Mouse (Mus musculus): Measurements from ENCODE around the gene Fam133b. TPM values are rescaled to one million over a fixed set of nuclear protein-coding genes. Genes with fewer than 3 reads are reported as not detected.

The Fam133b gene
- 1.2 and 1.7 TPM in 2 replicates for polyA plus RNA-seq (2012; rRNA removed; ENCODE audit: low replicate concordance)

DNA sequence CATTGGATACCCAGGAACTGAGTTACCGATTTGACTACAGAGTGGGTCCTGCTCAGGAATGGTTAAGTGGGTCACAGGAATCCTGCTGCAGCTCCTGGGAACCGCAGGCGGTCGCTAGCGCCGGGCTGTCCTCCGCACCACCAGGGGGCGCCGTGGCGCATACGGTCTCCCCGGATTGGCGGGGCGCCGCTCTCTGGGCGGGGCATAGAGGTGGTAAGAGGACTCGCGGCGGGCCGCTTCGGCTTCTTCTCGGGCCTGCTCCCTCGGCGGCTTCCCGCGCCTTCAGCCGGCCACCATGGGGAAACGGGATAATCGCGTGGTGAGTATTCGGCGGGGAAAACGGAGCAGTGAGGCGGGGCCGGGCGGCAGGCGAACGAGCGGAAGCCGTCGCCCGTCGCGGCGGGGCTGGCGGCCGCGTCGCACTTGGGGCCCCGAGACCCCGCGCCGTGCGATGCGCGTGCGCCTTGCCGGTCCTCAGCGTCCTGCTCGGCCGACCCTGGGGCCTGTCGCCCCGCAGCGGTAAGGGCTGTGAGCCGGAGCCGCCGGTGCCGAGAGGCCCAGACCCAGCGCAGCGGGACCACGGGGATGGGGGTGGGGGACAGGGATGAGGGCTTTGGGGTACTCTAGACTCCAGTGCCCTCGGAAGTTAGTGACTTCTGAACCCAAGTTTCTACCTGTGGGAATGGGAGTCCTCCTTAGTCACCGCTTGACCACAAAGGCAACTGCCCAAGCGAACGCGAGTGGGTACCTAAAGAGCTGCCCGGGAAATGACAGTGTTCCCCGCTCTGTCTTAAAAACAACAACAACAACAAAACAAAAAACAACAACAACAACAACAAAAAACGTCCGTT is at the start of gene Fam133b:
Fam133b (plus strand) TSS at position 205 of the 851 bp plus-strand sequence.

GRCm38 (mm10) chr5:3571266-3571665 is 27.6 kb downstream of the Fam133b start, which contains the start of gene 1700109H08Rik:
1700109H08Rik (plus strand) TSS chr5:3571566.

DNA sequence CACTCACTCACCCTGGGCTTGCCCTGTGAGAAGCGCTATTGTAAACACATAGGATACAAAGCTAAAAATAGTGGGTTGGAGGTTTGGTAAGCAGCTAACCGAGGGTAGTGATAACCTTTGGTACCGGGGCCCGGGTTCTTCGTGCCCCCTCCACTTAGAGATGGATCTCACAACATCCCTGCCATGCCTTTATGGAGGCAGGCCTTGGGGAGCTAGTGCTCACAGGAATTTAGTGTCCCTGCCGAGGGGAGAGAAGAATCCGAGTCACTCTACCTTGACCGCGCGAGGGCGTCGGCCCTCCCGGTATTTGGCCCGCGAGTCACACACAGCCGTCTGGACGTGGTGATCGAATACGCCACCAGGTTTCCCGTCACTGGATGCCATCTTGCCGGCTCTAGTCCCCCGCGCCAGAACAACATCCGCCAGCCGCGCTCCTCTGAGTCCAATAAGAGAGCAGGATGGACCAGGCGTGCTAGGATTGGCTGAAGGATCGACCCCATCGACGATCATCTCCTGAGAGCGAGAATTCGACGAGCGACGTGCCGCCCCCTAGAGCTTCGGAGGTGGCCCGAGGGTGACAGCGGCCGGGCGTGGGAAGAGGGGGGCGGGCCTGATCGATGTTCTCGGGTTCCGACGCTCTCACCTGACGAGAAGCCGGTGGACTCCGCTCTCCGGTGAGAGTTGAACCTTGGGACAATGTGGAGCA is 52.2 kb downstream of the Fam133b start, which contains the start of gene Pex1:
Pex1 (plus strand) TSS at position 374 of the 706 bp plus-strand sequence.

GRCm38 (mm10) chr5:3596399-3596766 is 52.8 kb downstream of the Fam133b start, which contains the start of gene Rbm48:
Rbm48 (minus strand) TSS chr5:3596585.

Other genes starting within 250 kb of the Fam133b start
- 3.4 and 8.2 TPM in 2 replicates for gene Cdk6, start 202.3 kb upstream of the Fam133b start, polyA plus RNA-seq (2012; rRNA removed; ENCODE audit: low replicate concordance)
- gene 1700109H08Rik, start 27.7 kb downstream of the Fam133b start, polyA plus RNA-seq (2012; rRNA removed; ENCODE audit: low replicate concordance): 0.18 and 1.1 TPM in 2 replicates
- 3.3 and 4.6 TPM in 2 replicates for gene Pex1, start 52.2 kb downstream of the Fam133b start, polyA plus RNA-seq (2012; rRNA removed; ENCODE audit: low replicate concordance)
- gene Rbm48, start 52.8 kb downstream of the Fam133b start, polyA plus RNA-seq (2012; rRNA removed; ENCODE audit: low replicate concordance): 0.65 and 0.92 TPM in 2 replicates
- gene Tmbim7, start 107.3 kb downstream of the Fam133b start, polyA plus RNA-seq (2012; rRNA removed; ENCODE audit: low replicate concordance): not detected in 2 replicates
- gene Gatad1, start 113.4 kb downstream of the Fam133b start, polyA plus RNA-seq (2012; rRNA removed; ENCODE audit: low replicate concordance): 30.7 and 39.6 TPM in 2 replicates

Data from duodenum, adult 2 months (tissue).